Mouse (Mus musculus) forebrain, postnatal 0 days (tissue): ENCODE data around the gene Camkv. TPM values are rescaled to one million over a fixed set of nuclear protein-coding genes. Genes with fewer than 3 reads are reported as not detected.

Experiments used
- ATAC-seq: fragments of 200-750 bp; cut with Nextera tagmentation; 2 replicates; pipeline ENCODE4 v1.8.0; 2017; ENCODE audit warnings: mild to moderate bottlenecking, moderate library complexity
- DNase-seq: peaks from one replicate; pipeline ENCODE4 v3.0.0-alpha.2; 2015
- H3K27ac ChIP-seq: fragments of 300-500 bp; sonication (generic); 2 replicates; pipeline ENCODE4 v1.5.1; 2014; ENCODE audit warnings: low read depth, mild to moderate bottlenecking, antibody characterized with exemption, low read length, moderate library complexity, mixed read lengths
- H3K27me3 ChIP-seq: fragments of 300-500 bp; sonication (generic); 2 replicates; pipeline ENCODE4 v1.6.1; 2014; ENCODE audit warnings: mild to moderate bottlenecking, low read length, mixed read lengths; ENCODE audit not compliant: insufficient read depth
- H3K36me3 ChIP-seq: fragments of 300-500 bp; sonication (generic); 2 replicates; pipeline ENCODE4 v1.6.1; 2014; ENCODE audit warnings: mild to moderate bottlenecking, moderate library complexity; ENCODE audit not compliant: insufficient read depth
- H3K4me1 ChIP-seq: fragments of 300-500 bp; sonication (generic); 2 replicates; pipeline ENCODE4 v1.6.1; 2014; ENCODE audit warnings: antibody characterized with exemption; ENCODE audit not compliant: insufficient read depth
- H3K4me2 ChIP-seq: fragments of 300-500 bp; sonication (generic); 2 replicates; pipeline ENCODE4 v1.6.1; 2014; ENCODE audit warnings: low read depth, mild to moderate bottlenecking, moderate library complexity
- H3K4me3 ChIP-seq: fragments of 300-500 bp; sonication (generic); 2 replicates; pipeline ENCODE4 v1.5.1; 2014; ENCODE audit warnings: low read depth, low read length, mixed read lengths
- H3K9ac ChIP-seq: fragments of 300-500 bp; sonication (generic); 2 replicates; pipeline ENCODE4 v1.6.1; 2014; ENCODE audit warnings: mild to moderate bottlenecking
- H3K9me3 ChIP-seq: fragments of 300-500 bp; sonication (generic); 2 replicates; pipeline ENCODE4 v1.6.1; 2016; ENCODE audit warnings: low read length
- CTCF ChIP-seq: sonication (generic); IDR thresholded peaks from 2 replicates; pipeline ENCODE4 v1.5.1; 2016; ENCODE audit warnings: antibody characterized with exemption, control low read depth, low read depth
- WGBS: fragments of 180-500 bp; shearing (Covaris S2); extraction: QIAGEN DNeasy Blood & Tissue Kit; methylation state at CpG from one replicate; pipeline ENCODE4 v1.1.7; 2014; 5-methylcytosine and 5-hydroxymethylcytosine counted together
- polyA plus RNA-seq: library from polyadenylated mRNA; unstranded; fragments of >200 nt; fragmentation: Nextera tagmentation; extraction: Ambion mirVana; gene quantifications from 2 replicates; pipeline ENCODE4 v1.2.1, GENCODE M21; 2015
- total RNA-seq: library from RNA; depleted of rRNA; stranded (reverse); fragments of >200 nt; gene quantifications from 2 replicates; pipeline ENCODE4 v1.2.3, GENCODE M21; 2014

Gene Camkv
- total and polyA plus RNA-seq, 2 experiments from 2014 or later, result 197 to 228 TPM

GRCm38 (mm10) chr9:107934146-107934545, 1.3 kb upstream of the Camkv start:
- TF ChIP-seq CTCF, result no peak
- Histone ChIP-seq H3K4me2 (no peak overlapping the region), H3K36me3 (no peaks in the 10 kb centered on the region), H3K27ac (no peak overlapping the region), H3K27me3 (no peaks in the 10 kb centered on the region), H3K9me3 (no peaks in the 10 kb centered on the region), H3K4me1 (peaks cover 8% of the 10 kb centered on the region; the same call in 1 of the 2 replicates), H3K4me3 (no peak overlapping the region), H3K9ac (no peak overlapping the region)
- DNase-seq (peak; percentile 24), ATAC-seq (no peak)
- WGBS, result 77% methylated on average over 11 of the region's 11 CpGs

GRCm38 (mm10) chr9:107935790-107936214, 328 bp downstream of the Camkv start:
- peak; percentile 7; the same call in 1 of the 2 replicates for TF ChIP-seq CTCF
- Histone ChIP-seq H3K36me3 (no peaks in the 10 kb centered on the region), H3K4me1 (peaks cover 8% of the 10 kb centered on the region; the same call in 1 of the 2 replicates), H3K27ac (peak overlapping the region; percentile 50), H3K9ac (peak overlapping the region; percentile 80), H3K9me3 (no peaks in the 10 kb centered on the region), H3K27me3 (no peaks in the 10 kb centered on the region), H3K4me2 (peak overlapping the region; percentile 74), H3K4me3 (peak overlapping the region; percentile 59)
- WGBS, result 3% methylated on average over 41 of the region's 41 CpGs
- peak; percentile 61 for DNase-seq
- ATAC-seq, result peak; percentile 64

GRCm38 (mm10) chr9:107936215-107936822, 845 bp downstream of the Camkv start:
- H3K27me3 ChIP-seq, result no peaks in the 10 kb centered on the region
- TF ChIP-seq CTCF, result peak; percentile 0; the same call in 1 of the 2 replicates
- WGBS, result 2% methylated on average over 29 of the region's 29 CpGs

GRCm38 (mm10) chr9:107936831-107937230, 1.4 kb downstream of the Camkv start:
- Histone ChIP-seq H3K36me3 (no peaks in the 10 kb centered on the region), H3K4me1 (peaks cover 8% of the 10 kb centered on the region; the same call in 1 of the 2 replicates), H3K9me3 (no peaks in the 10 kb centered on the region), H3K27me3 (no peaks in the 10 kb centered on the region), H3K27ac (peak overlapping the region; percentile 50; the same call in 1 of the 2 replicates), H3K9ac (peak overlapping the region; percentile 80), H3K4me3 (peak overlapping the region; percentile 59), H3K4me2 (peak overlapping the region; percentile 74)
- WGBS, result 9% methylated on average over 3 of the region's 3 CpGs
- no peak for TF ChIP-seq CTCF
- DNase-seq (no peak), ATAC-seq (0 out of 2 replicates have a peak, but pooled peaks have one; percentile 1)

More at GRCm38 (mm10) chr9:107936215-107936822, 845 bp downstream of the Camkv start:
- H3K4me2 ChIP-seq, result peak overlapping the region; percentile 74
- no peaks in the 10 kb centered on the region for H3K36me3 ChIP-seq
- peak overlapping the region; percentile 59 for H3K4me3 ChIP-seq
- peak; percentile 58 for DNase-seq
- ATAC-seq, result peak; percentile 72
- H3K9ac ChIP-seq, result peak overlapping the region; percentile 80
- H3K27ac ChIP-seq, result peak overlapping the region; percentile 50
- peaks cover 8% of the 10 kb centered on the region; the same call in 1 of the 2 replicates for H3K4me1 ChIP-seq
- no peaks in the 10 kb centered on the region for H3K9me3 ChIP-seq

- DNase-seq (no peak), ATAC-seq (no peak)
- Histone ChIP-seq H3K27ac (no peak overlapping the region), H3K4me3 (no peak overlapping the region), H3K27me3 (no peaks in the 10 kb centered on the region), H3K36me3 (peaks cover 25% of the 10 kb centered on the region), H3K9me3 (no peaks in the 10 kb centered on the region), H3K4me2 (no peak overlapping the region), H3K9ac (no peak overlapping the region), H3K4me1 (no peaks in the 10 kb centered on the region)
- 85% methylated on average over 31 of the region's 31 CpGs for WGBS
- TF ChIP-seq CTCF, result no peak
Observed at GRCm38 (mm10) chr9:107947241-107948194, 12.0 kb downstream of the Camkv start.

GRCm38 (mm10) chr9:107949184-107949921, 13.9 kb downstream of the Camkv start:
- 82% methylated on average over 13 of the region's 13 CpGs for WGBS
- Histone ChIP-seq H3K9ac (no peak overlapping the region), H3K4me2 (no peak overlapping the region), H3K9me3 (no peaks in the 10 kb centered on the region), H3K4me3 (no peak overlapping the region), H3K36me3 (peaks cover 25% of the 10 kb centered on the region), H3K27me3 (no peaks in the 10 kb centered on the region), H3K4me1 (no peaks in the 10 kb centered on the region), H3K27ac (no peak overlapping the region)
- DNase-seq (no peak), ATAC-seq (no peak)
- no peak for TF ChIP-seq CTCF
